Mouse (Mus musculus) myocyte (in vitro differentiated cells): Measurements from ENCODE around the gene Nectin1. TPM values are rescaled to one million over a fixed set of nuclear protein-coding genes. Genes with fewer than 3 reads are reported as not detected.

ENCODE experiments used
- H3K27me3 ChIP-seq: one replicate; pipeline ENCODE4 v1.6.1; 2011; ENCODE audit not compliant: control insufficient read depth, insufficient read depth, insufficient read length
- H3K36me3 ChIP-seq: one replicate; pipeline ENCODE4 v1.6.1; 2011; ENCODE audit not compliant: control insufficient read depth, insufficient read depth
- H3K4me2 ChIP-seq: one replicate; pipeline ENCODE4 v1.6.1; 2011; ENCODE audit warnings: low read depth, control low read depth
- H3K4me3 ChIP-seq: one replicate; pipeline ENCODE4 v1.5.1; 2011; ENCODE audit warnings: mild to moderate bottlenecking, control low read depth, moderate library complexity
- H3K79me2 ChIP-seq: one replicate; pipeline ENCODE4 v1.6.1; 2011; ENCODE audit not compliant: control insufficient read depth, insufficient read depth
- H3ac ChIP-seq: one replicate; pipeline ENCODE4 v1.6.1; 2011; ENCODE audit not compliant: control insufficient read depth, insufficient read length
- CEBPB ChIP-seq: IDR thresholded peaks from 2 replicates; pipeline ENCODE4 v1.6.1; 2011; ENCODE audit warnings: mild to moderate bottlenecking, moderate library complexity; ENCODE audit not compliant: poor library complexity, insufficient read depth, severe bottlenecking
- E2F4 ChIP-seq: IDR thresholded peaks from one replicate; pipeline ENCODE4 v1.6.1; 2011; ENCODE audit warnings: mild to moderate bottlenecking, control low read depth, moderate library complexity; ENCODE audit not compliant: insufficient read depth
- MAX ChIP-seq: IDR thresholded peaks from one replicate; pipeline ENCODE4 v1.6.1; 2011; ENCODE audit warnings: low read depth, mild to moderate bottlenecking, control low read depth
- MYOD1 ChIP-seq, 3 experiments: IDR thresholded peaks; one replicate each; pipeline ENCODE4 v1.6.1; 2011; ENCODE audit warnings: control low read depth in 2 of 3, low read depth in 2 of 3, mild to moderate bottlenecking in 2 of 3, moderate library complexity in 1 of 3; ENCODE audit not compliant: insufficient read length in 2 of 3, control insufficient read depth in 1 of 3
- MYOG ChIP-seq, 3 experiments: IDR thresholded peaks; one replicate each; pipeline ENCODE4 v1.6.1; 2011; ENCODE audit warnings: control low read depth in 2 of 3, low read depth in 2 of 3, mild to moderate bottlenecking in 2 of 3; ENCODE audit not compliant: insufficient read length in 2 of 3, control insufficient read depth in 1 of 3, insufficient read depth in 1 of 3
- POLR2A ChIP-seq: IDR thresholded peaks from one replicate; pipeline ENCODE4 v1.6.1; 2011; ENCODE audit warnings: low read depth, mild to moderate bottlenecking, control low read depth, moderate library complexity; ENCODE audit not compliant: insufficient read length
- POLR2AphosphoS2 ChIP-seq: IDR thresholded peaks from one replicate; pipeline ENCODE4 v1.6.1; 2011; ENCODE audit warnings: low read depth, control low read depth; ENCODE audit not compliant: insufficient read length
- REST ChIP-seq: IDR thresholded peaks from one replicate; pipeline ENCODE4 v1.6.1; 2011; ENCODE audit warnings: mild to moderate bottlenecking, control low read depth, moderate library complexity; ENCODE audit not compliant: insufficient read depth, insufficient read length
- SRF ChIP-seq: IDR thresholded peaks from one replicate; pipeline ENCODE4 v1.6.1; 2011; ENCODE audit warnings: low read depth; ENCODE audit not compliant: control insufficient read depth, insufficient read length
- TCF12 ChIP-seq: IDR thresholded peaks from one replicate; pipeline ENCODE4 v1.6.1; 2011; ENCODE audit warnings: mild to moderate bottlenecking, control low read depth; ENCODE audit not compliant: poor library complexity, insufficient read depth, severe bottlenecking
- TCF3 ChIP-seq: IDR thresholded peaks from one replicate; pipeline ENCODE4 v1.6.1; 2011; ENCODE audit warnings: low read depth, control low read depth; ENCODE audit not compliant: insufficient read length
- USF1 ChIP-seq: IDR thresholded peaks from one replicate; pipeline ENCODE4 v1.6.1; 2011; ENCODE audit warnings: low read depth, mild to moderate bottlenecking, control low read depth, moderate library complexity
- polyA plus RNA-seq: library from polyadenylated mRNA; unstranded; fragments of >200 nt; fragmentation: generic; extraction: Trizol; gene quantifications from one replicate; pipeline ENCODE4 v1.2.1, GENCODE M21; 2012; ENCODE audit warnings: missing spikeins

Nectin1 gene
- polyA plus RNA-seq, 1 experiment: 2.2 TPM

DNA sequence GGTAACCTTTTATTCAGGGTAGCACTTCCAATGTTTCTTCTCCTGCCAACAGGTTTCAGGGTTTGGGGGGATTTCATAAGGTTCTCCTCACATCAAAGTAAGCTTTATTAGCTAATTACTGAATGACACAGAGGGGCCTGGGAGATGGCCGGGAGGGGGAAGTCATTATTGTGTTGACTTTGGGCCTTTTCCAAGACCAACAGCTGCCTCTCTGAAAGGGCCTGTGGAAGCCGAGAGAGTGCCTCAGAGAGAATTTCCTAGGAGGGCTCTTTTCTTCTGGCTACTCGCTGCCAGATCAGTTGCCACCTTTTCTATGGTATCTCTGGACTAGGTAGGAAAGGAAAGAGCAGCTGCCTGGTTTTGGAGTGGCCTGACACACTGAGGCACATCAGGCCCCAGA lies 6.5 kb upstream of the Nectin1 start:
- no peaks in the 10 kb centered on the region for H3K36me3 ChIP-seq
- no peak overlapping the region for H3ac ChIP-seq
- no peak overlapping the region for H3K4me3 ChIP-seq
- H3K27me3 ChIP-seq: peaks cover 10% of the 10 kb centered on the region
- TF ChIP-seq USF1: no peak
- TF ChIP-seq SRF: no peak
- no peak for TF ChIP-seq POLR2AphosphoS2
- no peak for TF ChIP-seq TCF12
- no peak for TF ChIP-seq POLR2A
- no peak for TF ChIP-seq E2F4
- no peak for TF ChIP-seq REST
- TF ChIP-seq MAX: no peak
- no peak for TF ChIP-seq MYOG (IDR thresholded peaks at IDR 0.05; ENCODE audit: control insufficient read depth in 1 of 3, insufficient read depth in 1 of 3, insufficient read length in 2 of 3, low read depth in 2 of 3)
- no peak for TF ChIP-seq CEBPB
- TF ChIP-seq MYOD1 (IDR thresholded peaks at IDR 0.05; ENCODE audit: control insufficient read depth in 1 of 3, insufficient read length in 2 of 3, low read depth in 2 of 3): no peak
- TF ChIP-seq TCF3: no peak
- H3K79me2 ChIP-seq: no peaks in the 10 kb centered on the region
- peak overlapping the region; percentile 12 for H3K4me2 ChIP-seq

DNA sequence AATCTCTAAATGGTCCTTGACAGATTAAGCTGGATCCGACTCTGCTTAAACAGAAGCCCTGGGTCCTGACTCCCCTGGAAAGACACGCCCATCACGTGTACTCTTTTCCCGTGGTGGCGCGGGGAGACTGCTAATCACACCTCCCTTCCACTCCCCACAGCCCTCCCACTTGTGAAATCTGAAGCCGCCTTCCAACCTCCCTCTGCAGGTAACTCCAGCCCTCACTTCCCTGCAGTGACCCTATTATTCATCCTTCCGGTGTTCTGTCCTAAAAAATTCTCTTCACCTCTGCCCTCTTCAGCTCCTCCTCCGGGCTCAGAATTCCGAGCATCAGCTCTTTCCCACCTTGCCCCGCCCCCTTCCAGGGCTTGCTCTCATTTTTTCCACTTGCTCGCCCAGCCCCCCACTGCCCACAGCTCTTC lies 5.9 kb upstream of the Nectin1 start:
- Histone ChIP-seq H3K36me3 (no peaks in the 10 kb centered on the region), H3ac (no peak overlapping the region), H3K79me2 (no peaks in the 10 kb centered on the region), H3K27me3 (peaks cover 10% of the 10 kb centered on the region), H3K4me2 (peak overlapping the region; percentile 12), H3K4me3 (no peak overlapping the region)
- TF ChIP-seq TCF12 (no peak), TCF3 (no peak), E2F4 (no peak), CEBPB (no peak), REST (no peak), SRF (no peak), USF1 (no peak), MYOD1 (IDR thresholded peaks at IDR 0.05; ENCODE audit: control insufficient read depth in 1 of 3, insufficient read length in 2 of 3, low read depth in 2 of 3) (no peak), POLR2AphosphoS2 (no peak), MAX (no peak)

DNA sequence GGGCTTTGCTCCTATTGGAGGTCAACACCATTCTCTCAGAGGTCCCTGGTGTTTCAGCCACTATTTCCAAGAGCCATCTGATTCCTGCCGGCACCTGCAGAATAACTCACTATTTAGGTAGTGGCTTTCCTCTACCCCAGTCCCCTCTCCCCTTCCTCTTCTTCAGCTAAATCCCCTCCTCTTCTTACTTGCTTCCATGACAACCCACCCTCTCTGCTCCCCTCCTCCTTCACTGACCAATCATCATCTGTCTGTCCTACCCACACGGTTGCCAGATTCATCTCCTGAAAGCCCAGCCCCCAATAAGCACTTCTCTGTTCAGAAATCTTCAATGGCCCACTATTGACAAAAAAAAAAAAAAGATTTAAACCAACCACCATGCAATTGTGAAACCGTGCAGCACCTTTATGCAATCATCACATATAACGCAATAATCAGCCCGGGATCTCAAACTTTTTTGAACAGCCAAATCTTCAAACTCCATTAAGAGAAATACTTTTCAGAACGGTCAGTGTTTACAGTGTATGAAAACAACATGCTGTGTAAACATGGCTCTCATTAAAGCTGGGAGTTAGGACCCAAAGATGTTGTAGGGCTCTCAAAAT lies 5.2 kb upstream of the Nectin1 start:
- H3K4me3 ChIP-seq: no peak overlapping the region
- H3K27me3 ChIP-seq: peaks cover 10% of the 10 kb centered on the region
- no peaks in the 10 kb centered on the region for H3K36me3 ChIP-seq
- TF ChIP-seq POLR2A (no peak), CEBPB (no peak), E2F4 (no peak), USF1 (no peak), REST (no peak), POLR2AphosphoS2 (no peak), MYOD1 (IDR thresholded peaks at IDR 0.05; ENCODE audit: control insufficient read depth in 1 of 3, insufficient read length in 2 of 3, low read depth in 2 of 3) (no peak), SRF (no peak), TCF3 (no peak), MYOG (IDR thresholded peaks at IDR 0.05; ENCODE audit: control insufficient read depth in 1 of 3, insufficient read depth in 1 of 3, insufficient read length in 2 of 3, low read depth in 2 of 3) (no peak), MAX (no peak), TCF12 (no peak)
- no peaks in the 10 kb centered on the region for H3K79me2 ChIP-seq
- H3ac ChIP-seq: no peak overlapping the region
- H3K4me2 ChIP-seq: no peak overlapping the region

DNA sequence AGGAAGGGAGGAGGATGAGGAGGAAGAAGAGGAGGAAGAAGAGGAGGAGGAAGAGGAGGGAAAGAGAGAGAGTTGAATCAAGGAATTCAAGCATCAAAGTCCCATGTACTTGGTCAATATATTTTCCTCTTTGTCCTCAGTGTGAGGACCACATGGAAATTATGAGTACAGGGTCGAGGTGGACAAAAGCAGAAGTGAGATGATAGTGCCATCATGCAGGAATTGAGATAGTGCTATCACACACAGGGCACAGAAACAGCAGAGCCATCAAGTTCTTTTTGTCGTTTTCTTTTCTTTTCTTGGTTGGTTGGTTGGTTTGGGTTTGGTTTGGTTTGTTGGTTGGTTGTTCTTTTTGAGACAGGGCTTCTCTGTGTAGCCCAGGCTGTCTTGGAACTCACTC lies 2.5 kb upstream of the Nectin1 start:
- no peak overlapping the region for H3ac ChIP-seq

DNA sequence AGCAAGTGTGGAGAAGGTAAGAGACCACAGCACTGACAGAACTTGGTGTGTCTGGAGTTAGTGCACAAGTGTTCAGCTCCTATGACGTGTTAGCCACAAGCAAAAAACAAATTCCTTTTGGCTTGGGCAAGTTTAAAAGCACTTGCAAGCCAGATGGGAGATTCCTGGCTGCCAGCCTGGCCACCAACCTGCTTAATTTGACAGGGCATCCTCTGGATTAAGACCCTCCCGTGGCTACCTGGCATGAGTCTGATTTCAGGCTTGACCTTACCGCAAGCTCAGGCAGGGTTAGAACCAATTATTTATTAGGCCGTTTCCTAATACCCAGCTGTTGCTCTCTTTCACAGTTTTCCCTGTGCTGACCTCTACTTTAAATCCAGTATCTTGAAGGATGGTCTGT lies 1.7 kb upstream of the Nectin1 start:
- H3K36me3 ChIP-seq: no peaks in the 10 kb centered on the region
- TF ChIP-seq MAX: no peak
- no peak for TF ChIP-seq MYOG (IDR thresholded peaks at IDR 0.05; ENCODE audit: control insufficient read depth in 1 of 3, insufficient read depth in 1 of 3, insufficient read length in 2 of 3, low read depth in 2 of 3)
- no peak for TF ChIP-seq POLR2AphosphoS2
- no peak for TF ChIP-seq CEBPB
- TF ChIP-seq MYOD1 (IDR thresholded peaks at IDR 0.05; ENCODE audit: control insufficient read depth in 1 of 3, insufficient read length in 2 of 3, low read depth in 2 of 3): no peak
- no peak for TF ChIP-seq TCF12
- TF ChIP-seq REST: no peak
- no peak for TF ChIP-seq POLR2A
- no peak for TF ChIP-seq USF1
- no peak for TF ChIP-seq SRF
- TF ChIP-seq E2F4: no peak
- TF ChIP-seq TCF3: no peak
- peaks cover 5% of the 10 kb centered on the region for H3K27me3 ChIP-seq
- no peak overlapping the region for H3K4me3 ChIP-seq
- H3ac ChIP-seq: no peak overlapping the region
- H3K79me2 ChIP-seq: no peaks in the 10 kb centered on the region
- no peak overlapping the region for H3K4me2 ChIP-seq

More for the DNA sequence above, 2.5 kb upstream of the Nectin1 start:
- TF ChIP-seq E2F4 (no peak), CEBPB (no peak), USF1 (no peak), POLR2AphosphoS2 (no peak), REST (no peak), MAX (no peak), MYOD1 (IDR thresholded peaks at IDR 0.05; ENCODE audit: control insufficient read depth in 1 of 3, insufficient read length in 2 of 3, low read depth in 2 of 3) (no peak), TCF3 (no peak), SRF (no peak), MYOG (IDR thresholded peaks at IDR 0.05; ENCODE audit: control insufficient read depth in 1 of 3, insufficient read depth in 1 of 3, insufficient read length in 2 of 3, low read depth in 2 of 3) (no peak)
- H3K4me3 ChIP-seq: no peak overlapping the region
- no peaks in the 10 kb centered on the region for H3K79me2 ChIP-seq
- H3K27me3 ChIP-seq: peaks cover 5% of the 10 kb centered on the region
- no peak overlapping the region for H3K4me2 ChIP-seq
- H3K36me3 ChIP-seq: no peaks in the 10 kb centered on the region
